Mouse (Mus musculus) gastrocnemius, adult 2 months (tissue): ENCODE measurements around the gene Stxbp6. TPM values are rescaled to one million over a fixed set of nuclear protein-coding genes. Genes with fewer than 3 reads are reported as not detected.
A peak's percentile ranks its signal among the peaks of the same experiment; 100 is the strongest.
"Not testable (repeated sequence)": the region's sequence is repeated elsewhere in the genome, so short reads cannot be mapped to it uniquely, and the experiment has no call there.

ENCODE experiments used
- DNase-seq: peaks from one replicate; pipeline ENCODE4 v3.0.0; 2022
- H3K27ac ChIP-seq: fragments of 200-600 bp; 2 replicates; pipeline ENCODE4 v1.8.1; 2022; ENCODE audit warnings: mild to moderate bottlenecking
- H3K4me3 ChIP-seq: fragments of 200-600 bp; 2 replicates; pipeline ENCODE4 v1.8.1; 2022; ENCODE audit warnings: mild to moderate bottlenecking, moderate library complexity
- CTCF ChIP-seq: fragments of 200-600 bp; IDR thresholded peaks from 2 replicates; pipeline ENCODE4 v1.8.1; 2022; ENCODE audit warnings: antibody characterized with exemption, mild to moderate bottlenecking, moderate library complexity
- intact Hi-C: fragments of 180-260 bp; cut with DNase I; formaldehyde crosslinking; loops from one replicate; pipeline ENCODE4 v1.15.1; 2025
- total RNA-seq, 2 experiments: library from RNA; stranded (reverse); gene quantifications; 2 replicates each; pipeline ENCODE4 v1.2.3; 2021

Stxbp6 gene
- total RNA-seq, 2 experiments from 2014 or later = 3.3 to 5.7 TPM

DNA sequence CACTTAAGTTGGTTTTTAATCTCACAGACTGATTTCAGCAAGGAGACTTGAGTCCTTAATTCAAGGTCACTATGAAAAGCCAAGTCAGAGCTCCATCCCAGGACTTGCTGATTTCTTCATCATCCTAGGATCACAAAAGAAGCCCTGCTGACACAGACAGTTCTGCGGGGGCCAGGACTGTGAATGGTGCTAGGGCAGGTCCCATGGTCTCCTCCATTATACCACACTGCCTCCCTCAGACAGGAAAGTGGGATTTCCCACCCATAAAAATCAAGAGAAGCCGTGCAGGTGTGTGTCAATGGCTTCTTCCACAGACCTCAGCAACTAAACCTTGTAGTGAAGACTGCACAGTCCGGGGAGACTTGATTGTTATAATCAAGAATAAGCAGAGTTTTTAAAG lies 2.3 kb downstream of the Stxbp6 start:
- TF ChIP-seq CTCF = peak; percentile 26; the same call in 1 of the 2 replicates
- Histone ChIP-seq H3K27ac (peak overlapping the region; percentile 88), H3K4me3 (peak overlapping the region; percentile 94)
- peak; percentile 40 for DNase-seq
- intact Hi-C loops = loop anchor here (2.0 to 5.0 kb wide), 3 partner anchors 21 to 225 kb away; no protein-coding TSS in a partner anchor

DNA sequence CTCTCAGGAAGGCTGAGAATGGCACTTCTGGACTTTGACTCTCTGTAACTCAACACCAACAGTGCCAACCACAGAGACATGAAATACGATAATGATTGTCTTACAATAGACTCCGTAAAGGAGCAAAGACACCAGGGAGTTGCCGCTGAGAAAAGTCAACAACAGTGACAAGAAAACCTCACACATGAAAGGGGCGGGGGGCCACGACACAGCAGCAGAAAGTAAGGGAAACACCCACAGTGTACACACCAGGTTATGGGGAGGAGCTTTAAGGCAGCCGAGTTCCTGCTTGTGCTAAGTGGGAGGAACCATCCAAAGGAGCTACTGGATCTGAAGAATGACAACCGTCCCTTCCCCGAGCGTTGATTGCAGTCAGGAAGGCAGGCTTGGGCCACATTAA lies 4.3 kb downstream of the Stxbp6 start:
- no peak for TF ChIP-seq CTCF
- H3K4me3 ChIP-seq = no peak overlapping the region
- intact Hi-C loops = loop anchor here (5.0 kb wide), 2 partner anchors 58 to 223 kb away; no protein-coding TSS in a partner anchor
- DNase-seq = no peak
- no peak overlapping the region; the same call in 1 of the 2 replicates for H3K27ac ChIP-seq

DNA sequence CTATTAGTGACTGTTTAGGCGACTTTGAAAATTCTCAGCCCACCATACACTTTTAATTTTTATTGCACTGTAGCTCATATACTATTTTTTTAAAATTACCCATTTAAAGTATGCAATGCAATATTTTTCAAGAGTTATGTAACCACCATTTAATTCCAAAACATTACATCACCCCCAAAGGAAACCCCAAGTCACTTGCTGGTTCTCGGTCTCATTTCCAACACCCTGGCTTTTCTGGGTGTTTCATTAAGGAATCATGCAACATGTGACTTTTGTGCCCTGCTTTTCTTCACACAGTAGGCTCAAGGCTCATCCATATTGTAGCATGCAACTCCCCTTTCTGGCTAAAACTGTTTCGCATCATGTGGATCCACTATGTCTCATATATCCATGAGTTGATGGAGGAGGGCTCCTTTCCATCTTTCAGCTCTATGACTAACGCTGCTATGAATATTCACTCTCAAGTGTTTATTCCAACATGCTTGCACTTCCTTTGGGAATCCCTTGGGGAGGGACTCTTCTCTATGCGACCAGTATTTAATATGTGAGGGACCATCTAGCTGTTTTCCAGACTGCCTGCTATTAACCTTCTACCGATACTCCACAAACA lies 6.3 kb downstream of the Stxbp6 start:
- no peak for DNase-seq
- Histone ChIP-seq H3K27ac (peak overlapping the region; percentile 74), H3K4me3 (no peak overlapping the region)
- intact Hi-C loops = loop anchor here (5.0 kb wide), 1 partner anchor 41 kb away; no protein-coding TSS in a partner anchor
- TF ChIP-seq CTCF = no peak

DNA sequence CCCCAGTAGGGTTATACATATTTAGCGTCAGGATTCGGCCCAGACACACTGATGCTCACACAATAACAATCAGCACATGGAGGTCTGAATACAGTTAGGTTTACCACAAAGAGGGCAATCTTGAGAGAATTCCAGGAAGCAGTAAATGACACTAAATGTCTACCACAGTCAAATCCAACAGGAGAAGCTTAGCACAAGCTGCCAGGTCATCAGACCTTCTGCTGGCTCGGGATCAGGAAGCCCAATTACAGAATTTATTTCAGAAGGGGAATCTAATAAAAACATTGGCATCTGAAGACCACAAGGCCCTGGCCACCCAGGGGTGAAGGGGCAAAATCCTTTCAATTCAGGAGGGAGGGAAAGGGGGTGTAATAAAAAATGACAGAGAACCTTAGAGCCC lies 6.8 kb downstream of the Stxbp6 start:
- no peak for DNase-seq
- no peak for TF ChIP-seq CTCF
- Histone ChIP-seq H3K4me3 (peak overlapping the region; percentile 41), H3K27ac (peak overlapping the region; percentile 74)
- intact Hi-C loops = loop anchor here (5.0 kb wide), 1 partner anchor 40 kb away; no protein-coding TSS in a partner anchor

DNA sequence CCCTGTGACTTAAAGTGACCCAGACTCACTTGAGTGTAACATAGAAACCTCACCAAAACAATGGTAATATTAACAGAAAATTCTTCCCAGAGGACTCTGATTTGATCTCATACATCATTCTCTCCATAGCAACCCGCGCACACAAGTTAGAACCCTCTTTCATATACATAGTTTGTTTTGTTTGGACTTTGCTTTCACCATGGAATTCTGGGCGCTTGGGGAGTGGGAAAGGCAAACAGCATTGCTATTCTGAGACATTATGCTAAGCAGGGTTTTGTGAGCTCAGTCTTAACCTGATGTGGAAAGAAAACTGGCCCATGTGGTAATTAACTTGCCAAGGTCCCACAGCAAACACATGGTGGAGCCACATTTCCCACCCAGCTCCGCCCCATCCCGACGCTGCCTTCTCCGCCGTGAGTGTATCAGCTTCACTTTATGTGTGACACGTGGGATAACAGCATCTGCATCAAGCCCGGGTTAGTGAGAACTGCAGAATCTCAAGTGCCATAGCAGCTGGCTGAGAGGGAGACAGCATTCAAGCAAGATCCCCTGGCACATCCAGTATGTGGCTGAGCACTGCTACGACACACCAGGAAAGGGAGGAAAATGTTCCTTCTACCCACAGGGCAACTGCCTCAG lies 7.3 kb downstream of the Stxbp6 start:
- intact Hi-C loops = loop anchor here (5.0 kb wide), 1 partner anchor 40 kb away; no protein-coding TSS in a partner anchor
- H3K27ac ChIP-seq = peak overlapping the region; percentile 74
- H3K4me3 ChIP-seq = peak overlapping the region; percentile 41
- no peak for TF ChIP-seq CTCF
- peak; percentile 42 for DNase-seq

DNA sequence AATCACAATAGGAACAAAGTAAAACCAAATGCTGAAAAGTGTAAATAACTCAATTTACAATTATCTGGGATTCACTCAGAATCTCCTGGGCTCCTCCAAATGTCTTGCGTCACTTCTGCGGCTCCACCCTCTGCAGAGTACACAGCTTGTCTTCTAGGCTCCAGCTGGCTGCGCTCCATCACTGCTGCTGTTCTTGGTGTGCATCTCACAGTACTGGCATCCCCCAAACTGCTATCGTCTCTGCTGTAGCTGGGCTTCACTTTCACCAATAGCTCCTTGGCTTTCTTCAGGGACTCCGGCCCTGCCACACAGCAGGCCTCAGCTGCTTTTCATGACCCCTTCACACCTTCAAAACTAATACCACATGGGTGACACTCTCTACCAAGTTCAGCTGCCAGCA lies 10.9 kb downstream of the Stxbp6 start:
- intact Hi-C loops = no loop called here
- Histone ChIP-seq H3K27ac (peak overlapping the region; percentile 43), H3K4me3 (no peak overlapping the region)
- no peak for TF ChIP-seq CTCF
- peak; percentile 79 for DNase-seq

DNA sequence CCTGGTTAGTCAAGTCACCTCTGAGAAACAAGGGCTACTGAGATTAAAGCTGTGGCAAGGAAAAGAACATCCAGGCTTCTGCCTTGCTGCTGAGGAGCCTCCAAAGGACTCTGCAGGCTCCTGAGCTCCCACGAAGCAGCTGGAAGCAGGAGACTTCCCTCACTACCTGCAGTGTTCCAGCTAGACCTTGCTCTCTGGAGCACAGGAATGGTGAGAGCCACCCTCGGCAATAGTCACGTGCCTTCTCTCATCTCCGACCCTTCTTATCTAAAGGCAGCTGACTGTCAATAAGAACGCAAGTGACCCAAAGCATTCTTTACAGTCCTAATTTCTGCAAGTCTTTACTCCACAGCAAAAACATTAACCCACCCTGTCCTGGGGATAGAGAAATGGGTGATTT lies 13.2 kb downstream of the Stxbp6 start:
- intact Hi-C loops = no loop called here
- no peak for DNase-seq
- no peak for TF ChIP-seq CTCF

DNA sequence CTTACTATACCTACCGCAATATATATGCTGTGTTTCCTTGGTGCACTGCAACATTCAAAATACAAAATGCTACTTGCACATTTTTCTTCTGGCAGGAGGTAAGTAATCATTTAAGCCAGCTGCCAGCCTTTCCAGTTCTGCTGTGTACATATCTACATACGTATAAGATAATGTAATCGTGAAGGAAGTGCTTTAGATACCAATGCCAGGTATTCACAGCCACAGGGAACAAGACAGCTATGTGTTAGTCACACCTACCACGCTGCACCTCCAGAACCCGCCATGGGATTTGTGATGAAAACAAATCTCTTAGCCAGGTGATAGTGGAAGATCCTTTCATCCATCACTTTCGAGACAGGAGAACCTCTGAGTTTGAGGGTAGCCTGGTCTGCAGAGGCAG lies 13.7 kb downstream of the Stxbp6 start:
- Histone ChIP-seq H3K27ac (no peak overlapping the region), H3K4me3 (no peak overlapping the region)
- no peak for TF ChIP-seq CTCF
- DNase-seq = no peak
- intact Hi-C loops = no loop called here

More for the DNA sequence above, 13.2 kb downstream of the Stxbp6 start:
- no peak overlapping the region for H3K27ac ChIP-seq
- H3K4me3 ChIP-seq = no peak overlapping the region

DNA sequence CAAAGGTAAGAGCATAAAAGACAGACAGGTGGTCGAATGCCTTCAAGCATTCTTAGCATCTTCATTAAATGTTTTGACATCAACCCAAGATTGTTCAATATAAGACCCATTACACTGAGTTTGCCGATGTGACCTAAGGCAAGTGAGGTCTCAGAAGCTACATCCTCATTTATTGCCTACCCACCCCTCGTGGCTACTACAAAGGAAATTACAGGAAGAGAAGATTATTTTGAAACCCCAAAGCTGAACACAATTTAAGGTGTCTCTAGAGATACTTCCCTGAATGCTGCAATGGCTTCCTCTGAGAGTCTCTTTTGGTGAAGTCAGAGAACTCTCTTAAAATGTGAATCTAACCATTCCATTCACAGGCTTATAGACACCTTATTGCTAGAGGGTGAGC lies 16.5 kb downstream of the Stxbp6 start:
- intact Hi-C loops = no loop called here
- no peak for DNase-seq
- TF ChIP-seq CTCF = no peak
- Histone ChIP-seq H3K4me3 (no peak overlapping the region), H3K27ac (no peak overlapping the region)

DNA sequence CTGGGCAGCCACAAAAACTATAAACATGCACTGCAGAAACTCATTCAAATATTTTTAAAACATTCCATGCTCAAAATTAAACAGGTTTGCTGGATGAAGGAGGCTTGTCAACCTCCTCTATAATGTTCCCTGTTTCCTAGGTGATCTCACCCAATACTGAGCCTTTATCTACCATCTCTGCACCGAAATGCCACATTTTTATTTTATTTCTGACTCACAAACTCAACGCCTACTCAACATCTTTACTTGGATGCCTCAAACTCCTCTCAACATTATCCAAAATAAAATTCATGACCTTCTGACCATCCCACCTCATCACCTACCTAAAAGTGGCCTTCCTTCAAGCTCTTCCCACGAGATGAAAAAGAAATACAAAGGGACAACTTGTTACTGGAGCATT lies 18.1 kb downstream of the Stxbp6 start:
- intact Hi-C loops = no loop called here
- no peak for DNase-seq
- no peak overlapping the region for H3K4me3 ChIP-seq
- no peak for TF ChIP-seq CTCF
- H3K27ac ChIP-seq = no peak overlapping the region

DNA sequence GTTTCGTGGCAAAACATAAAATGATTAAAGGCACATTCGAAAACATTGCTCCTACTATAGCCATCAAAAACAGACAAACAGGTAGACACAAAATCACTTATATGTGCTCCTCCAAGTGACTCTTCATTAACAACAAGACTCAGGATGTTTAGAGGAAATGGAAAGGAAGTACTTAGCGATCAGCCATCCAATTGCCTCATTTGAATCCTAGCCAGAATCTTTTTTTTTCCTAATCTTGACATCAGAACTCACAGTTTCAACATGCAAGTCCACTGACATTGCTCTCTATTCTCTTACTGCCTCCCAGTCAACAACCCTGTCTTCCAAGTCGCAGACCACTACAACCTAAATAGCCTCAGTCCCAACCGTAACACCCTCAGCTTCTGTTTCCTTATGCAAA lies 21.2 kb downstream of the Stxbp6 start:
- intact Hi-C loops = no loop called here
- Histone ChIP-seq H3K27ac (peak overlapping the region; percentile 31; the same call in 1 of the 2 replicates), H3K4me3 (no peak overlapping the region)
- no peak for TF ChIP-seq CTCF
- DNase-seq = no peak

DNA sequence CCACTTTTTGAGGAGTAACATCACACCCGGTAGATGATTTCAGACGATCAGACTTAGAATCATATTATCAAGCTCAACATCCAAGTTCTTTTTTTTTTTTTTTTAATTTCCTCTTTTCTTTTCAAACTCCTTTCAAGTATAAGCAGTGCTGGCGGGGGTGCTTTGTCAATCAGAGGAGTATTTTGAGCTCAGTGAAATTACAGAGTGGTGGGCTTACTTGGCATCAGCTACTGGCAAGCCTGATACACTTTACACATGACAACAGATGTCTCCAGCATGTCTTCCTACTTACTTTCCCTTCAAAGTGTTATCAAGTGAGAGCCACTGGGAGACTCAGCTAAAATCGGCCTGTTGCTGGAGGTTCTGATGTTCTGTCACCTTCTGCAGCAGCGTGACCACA lies 21.6 kb downstream of the Stxbp6 start:
- intact Hi-C loops = no loop called here
- TF ChIP-seq CTCF = no peak

DNA sequence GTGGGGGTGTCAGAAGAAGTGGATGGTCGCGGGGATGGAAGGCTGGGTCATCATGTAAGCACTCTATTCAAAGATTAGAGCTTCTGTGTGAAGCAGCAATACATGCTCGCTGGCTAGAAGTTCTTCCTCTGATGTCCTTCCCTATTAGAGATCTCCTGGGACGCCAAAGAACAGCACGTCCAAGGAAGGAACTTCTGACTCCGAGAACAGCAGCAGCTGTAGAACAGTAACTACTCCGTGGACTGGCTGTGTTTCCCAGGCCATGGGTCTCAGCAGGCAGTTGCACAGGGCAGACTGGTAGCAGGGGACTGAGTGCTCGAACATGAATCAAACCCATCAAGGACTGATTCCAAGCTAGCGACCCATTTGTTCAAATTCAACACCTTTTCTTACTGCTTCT lies 24.6 kb downstream of the Stxbp6 start:
- intact Hi-C loops = loop anchor here (2.0 kb wide), 1 partner anchor 23 kb away; no protein-coding TSS in a partner anchor
- peak; percentile 58 for DNase-seq
- Histone ChIP-seq H3K27ac (peak overlapping the region; percentile 66), H3K4me3 (no peak overlapping the region)
- TF ChIP-seq CTCF = no peak

More for the DNA sequence above, 21.6 kb downstream of the Stxbp6 start:
- DNase-seq = no peak
- Histone ChIP-seq H3K4me3 (no peak overlapping the region), H3K27ac (no peak overlapping the region)

DNA sequence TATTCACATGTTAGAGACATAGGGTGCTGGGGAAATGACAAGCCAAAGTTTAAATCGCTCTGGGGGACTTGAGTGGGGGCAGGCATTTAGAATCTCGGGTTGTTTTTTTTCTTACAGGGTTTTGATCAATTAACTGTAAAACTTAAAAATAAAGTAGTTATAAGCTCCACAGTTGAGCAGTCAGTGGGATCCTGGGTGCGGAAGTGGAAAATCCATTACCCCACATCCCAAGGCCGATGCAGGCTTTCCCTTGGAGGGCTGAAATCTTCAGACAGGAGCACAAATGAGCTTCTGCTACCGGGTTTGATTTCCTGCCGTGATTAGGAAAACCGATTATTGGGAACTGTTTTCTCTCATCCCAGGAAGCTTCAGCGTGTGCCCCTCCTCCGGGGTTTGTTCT lies 26.8 kb downstream of the Stxbp6 start:
- H3K4me3 ChIP-seq, intact Hi-C loops, DNase-seq: not testable (repeated sequence)
- H3K27ac ChIP-seq = peak overlapping the region; percentile 68
